Mouse (Mus musculus) heart, postnatal 0 days (tissue): Measurements from ENCODE around the gene 1110059E24Rik. TPM values are rescaled to one million over a fixed set of nuclear protein-coding genes. Genes with fewer than 3 reads are reported as not detected.

ENCODE experiments used
- ATAC-seq: fragments of 200-750 bp; cut with Nextera tagmentation; 2 replicates; pipeline ENCODE4 v1.8.0; 2017; ENCODE audit warnings: low read depth, moderate number of reproducible peaks, moderate library complexity; ENCODE audit not compliant: insufficient read depth
- DNase-seq: peaks from one replicate; pipeline ENCODE4 v3.0.0-alpha.2; 2016; ENCODE audit warnings: low spot score
- H3K27ac ChIP-seq: fragments of 300-500 bp; sonication (generic); 2 replicates; pipeline ENCODE4 v1.5.1; 2014; ENCODE audit warnings: low read depth, mild to moderate bottlenecking
- H3K27me3 ChIP-seq: fragments of 300-500 bp; sonication (generic); 2 replicates; pipeline ENCODE4 v1.6.1; 2014; ENCODE audit warnings: low read length, mixed read lengths; ENCODE audit not compliant: control insufficient read depth, insufficient read depth
- H3K36me3 ChIP-seq: fragments of 300-500 bp; sonication (generic); replicated peaks from 2 replicates; pipeline ENCODE4 v1.6.1; 2014; ENCODE audit warnings: low read length, mixed read lengths; ENCODE audit not compliant: control insufficient read depth, insufficient read depth
- H3K4me1 ChIP-seq: fragments of 300-500 bp; sonication (generic); 2 replicates; pipeline ENCODE4 v1.6.1; 2014; ENCODE audit warnings: antibody characterized with exemption; ENCODE audit not compliant: control insufficient read depth, insufficient read depth
- H3K4me2 ChIP-seq: fragments of 300-500 bp; sonication (generic); 2 replicates; pipeline ENCODE4 v1.6.1; 2014; ENCODE audit warnings: low read depth, mild to moderate bottlenecking, low read length, moderate library complexity
- H3K4me3 ChIP-seq: fragments of 300-500 bp; sonication (generic); 2 replicates; pipeline ENCODE4 v1.5.1; 2014; ENCODE audit warnings: low read depth, low read length
- H3K9ac ChIP-seq: fragments of 300-500 bp; sonication (generic); replicated peaks from 2 replicates; pipeline ENCODE4 v1.6.1; 2014; ENCODE audit warnings: low read depth, low read length, mixed read lengths
- H3K9me3 ChIP-seq: fragments of 300-500 bp; sonication (generic); replicated peaks from 2 replicates; pipeline ENCODE4 v1.6.1; 2016; ENCODE audit warnings: low read length; ENCODE audit not compliant: control insufficient read depth
- CTCF ChIP-seq: IDR thresholded peaks from 2 replicates; pipeline ENCODE4 v1.5.1; 2016; ENCODE audit warnings: antibody characterized with exemption, control low read depth, low read depth
- EP300 ChIP-seq: IDR thresholded peaks from 2 replicates; pipeline ENCODE4 v1.6.1; 2016; ENCODE audit warnings: antibody characterized with exemption, low read depth
- WGBS: fragments of 180-500 bp; shearing (Covaris S2); extraction: QIAGEN DNeasy Blood & Tissue Kit; methylation state at CpG from one replicate; pipeline ENCODE4 v1.1.7; 2014; 5-methylcytosine and 5-hydroxymethylcytosine counted together
- polyA plus RNA-seq: library from polyadenylated mRNA; unstranded; fragments of >200 nt; fragmentation: Nextera tagmentation; extraction: Ambion mirVana; gene quantifications from 2 replicates; pipeline ENCODE4 v1.2.1, GENCODE M21; 2015
- total RNA-seq: library from RNA; depleted of rRNA; stranded (reverse); fragments of >200 nt; gene quantifications from 2 replicates; pipeline ENCODE4 v1.2.3, GENCODE M21; 2014; ENCODE audit warnings: low replicate concordance

Gene 1110059E24Rik
- total and polyA plus RNA-seq, 2 experiments from 2014 or later, result 29.0 to 33.3 TPM

DNA sequence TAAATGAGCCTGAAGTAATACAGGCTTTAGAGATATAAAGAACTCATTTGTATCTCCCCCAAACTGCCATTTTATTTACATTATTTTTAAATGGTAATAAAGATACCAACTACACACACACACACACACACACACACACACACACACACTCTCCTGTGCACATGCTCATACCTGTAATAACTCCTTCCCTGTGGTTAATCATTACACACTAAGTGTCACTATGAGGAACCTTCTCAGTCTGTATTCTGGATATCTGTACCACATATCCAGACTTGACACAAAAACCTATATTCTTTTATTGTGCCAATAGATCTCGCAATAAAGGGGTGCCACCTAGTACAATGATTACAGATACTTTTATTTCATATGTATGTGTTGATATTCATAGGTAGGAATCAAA, 62.9 kb downstream of the 1110059E24Rik start:
- TF ChIP-seq CTCF (no peak), EP300 (no peak)
- no peaks in the 10 kb centered on the region for H3K27me3 ChIP-seq
- no peak overlapping the region for H3K9ac ChIP-seq
- WGBS, result 88% methylated on average over 1 of the region's 1 CpGs
- ATAC-seq (no peak), DNase-seq (no peak)
- peaks cover 6% of the 10 kb centered on the region; the same call in 1 of the 2 replicates for H3K36me3 ChIP-seq
- no peaks in the 10 kb centered on the region for H3K9me3 ChIP-seq
- H3K4me2 ChIP-seq, result no peak overlapping the region
- H3K4me3 ChIP-seq, result no peak overlapping the region
- H3K4me1 ChIP-seq, result no peaks in the 10 kb centered on the region
- H3K27ac ChIP-seq, result no peak overlapping the region

DNA sequence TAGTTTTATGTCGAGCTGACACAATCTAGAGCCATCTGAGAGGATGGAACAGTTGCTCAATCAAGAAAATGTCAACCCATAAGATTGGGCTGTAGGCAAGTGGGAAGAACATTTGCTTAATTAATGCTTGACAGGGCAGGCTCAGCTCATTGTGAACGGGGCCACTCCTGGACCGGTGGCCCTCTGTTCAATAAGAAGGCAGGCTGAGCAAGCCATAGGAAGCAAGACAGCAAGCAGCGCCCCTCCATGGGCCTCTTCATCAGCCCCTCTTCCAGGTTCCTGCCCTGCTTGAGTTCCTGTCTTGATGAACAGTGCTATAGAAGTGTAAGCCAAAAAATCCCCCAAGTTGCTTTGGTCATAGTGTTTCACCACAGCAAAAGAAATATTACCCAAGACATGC, 65.2 kb downstream of the 1110059E24Rik start:
- no peak overlapping the region for H3K4me3 ChIP-seq
- no peaks in the 10 kb centered on the region for H3K4me1 ChIP-seq
- TF ChIP-seq CTCF (no peak), EP300 (no peak)
- no peaks in the 10 kb centered on the region for H3K36me3 ChIP-seq
- no peak for DNase-seq
- no peaks in the 10 kb centered on the region for H3K9me3 ChIP-seq
- no peak overlapping the region for H3K27ac ChIP-seq
- WGBS, result 75% methylated on average over 4 of the region's 4 CpGs
- no peak overlapping the region for H3K9ac ChIP-seq
- no peak overlapping the region for H3K4me2 ChIP-seq
- no peak for ATAC-seq
- H3K27me3 ChIP-seq, result no peaks in the 10 kb centered on the region

DNA sequence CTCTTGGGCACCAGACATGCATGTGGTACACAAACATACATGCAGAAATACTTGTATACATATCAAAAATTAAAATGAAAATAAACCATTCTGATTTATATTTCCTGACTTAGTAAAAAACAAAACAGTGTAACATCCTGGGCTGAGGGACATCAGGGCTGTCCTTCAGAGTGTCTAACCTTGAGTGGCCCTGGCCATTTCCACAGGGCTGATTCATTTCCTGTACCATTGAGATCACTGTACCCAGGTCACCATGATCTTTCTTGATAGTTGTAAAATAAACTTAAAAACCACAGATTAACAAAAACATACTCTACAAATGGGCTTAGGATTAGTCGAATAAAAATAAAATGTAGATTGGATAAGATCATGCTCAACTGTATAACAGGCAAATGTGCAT, 66.2 kb downstream of the 1110059E24Rik start:
- H3K9me3 ChIP-seq, result no peaks in the 10 kb centered on the region
- H3K27me3 ChIP-seq, result no peaks in the 10 kb centered on the region
- ATAC-seq (no peak), DNase-seq (no peak)
- H3K9ac ChIP-seq, result no peak overlapping the region
- no peak for TF ChIP-seq EP300
- TF ChIP-seq CTCF, result no peak
- no peak overlapping the region for H3K4me3 ChIP-seq
- no peaks in the 10 kb centered on the region for H3K36me3 ChIP-seq
- no peaks in the 10 kb centered on the region for H3K4me1 ChIP-seq
- WGBS, result 75% methylated on average over 1 of the region's 1 CpGs
- no peak overlapping the region for H3K4me2 ChIP-seq
- H3K27ac ChIP-seq, result no peak overlapping the region

DNA sequence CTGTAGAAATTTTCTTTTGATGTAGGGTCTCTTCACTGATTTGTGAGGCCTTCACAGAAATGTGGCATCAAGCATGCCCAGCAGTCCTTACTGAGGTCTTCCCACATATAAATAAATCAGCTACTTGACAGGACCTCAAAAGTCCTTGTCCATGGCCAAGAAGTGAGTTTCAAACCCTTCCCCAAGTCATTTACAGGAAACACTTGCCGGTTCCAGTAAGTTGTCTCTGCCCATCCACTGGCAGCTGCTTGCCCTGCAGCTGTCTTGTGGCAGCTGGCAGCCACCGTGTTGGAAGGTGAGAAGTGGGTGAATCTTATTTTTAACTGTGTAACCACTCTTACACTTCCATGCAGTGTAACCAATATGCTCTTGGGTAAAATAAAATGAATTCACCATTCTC, 66.9 kb downstream of the 1110059E24Rik start:
- no peaks in the 10 kb centered on the region for H3K36me3 ChIP-seq
- ATAC-seq (no peak), DNase-seq (no peak)
- no peak overlapping the region for H3K4me3 ChIP-seq
- H3K9ac ChIP-seq, result no peak overlapping the region
- no peak overlapping the region for H3K4me2 ChIP-seq
- no peak overlapping the region for H3K27ac ChIP-seq
- H3K9me3 ChIP-seq, result no peaks in the 10 kb centered on the region
- H3K4me1 ChIP-seq, result no peaks in the 10 kb centered on the region
- H3K27me3 ChIP-seq, result no peaks in the 10 kb centered on the region
- TF ChIP-seq CTCF (no peak), EP300 (no peak)
- 61% methylated on average over 2 of the region's 2 CpGs for WGBS

DNA sequence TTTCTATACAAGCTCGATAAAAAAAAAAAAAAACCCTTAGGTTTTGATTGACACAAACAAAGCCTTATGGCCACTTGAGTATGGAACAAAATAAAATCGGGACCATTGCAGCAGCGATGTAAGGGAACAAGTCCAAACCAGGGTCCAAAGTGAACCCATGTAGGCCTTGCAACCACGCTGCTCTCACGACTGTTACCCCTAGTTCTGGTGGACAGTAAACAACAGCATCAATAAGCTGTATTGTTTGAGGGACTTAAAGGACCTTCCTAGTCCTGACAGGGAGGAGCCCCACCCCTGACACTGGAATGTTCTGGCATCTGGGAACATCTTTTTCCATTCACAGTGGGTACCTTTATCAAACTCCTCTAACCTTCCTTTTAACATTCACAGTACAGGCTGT, 68.8 kb downstream of the 1110059E24Rik start:
- no peaks in the 10 kb centered on the region for H3K27me3 ChIP-seq
- DNase-seq (no peak), ATAC-seq (no peak)

DNA sequence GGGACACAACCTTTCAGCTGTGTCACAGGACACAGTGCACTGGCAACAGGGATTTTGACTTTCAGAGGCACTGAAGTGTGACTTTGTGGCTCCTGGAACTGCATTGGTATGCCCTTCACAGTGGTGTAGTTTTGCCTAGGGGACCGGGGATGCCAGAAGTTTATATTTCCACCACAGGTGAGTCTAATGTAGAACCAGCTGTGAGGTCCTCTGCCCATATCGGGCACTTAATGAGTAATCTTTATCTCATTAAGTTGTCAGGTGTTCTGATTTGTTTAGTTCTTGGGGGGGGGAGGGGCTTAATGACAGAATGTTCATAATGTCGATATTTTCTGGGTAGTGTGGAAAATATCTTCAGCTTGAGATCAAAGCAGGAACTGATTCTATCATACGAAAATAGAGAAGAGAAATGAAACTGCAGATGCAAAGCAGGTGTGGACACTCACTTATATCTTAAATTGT, 69.2 kb downstream of the 1110059E24Rik start:
- Histone ChIP-seq H3K4me3 (no peak overlapping the region), H3K27ac (no peak overlapping the region), H3K9ac (no peak overlapping the region), H3K36me3 (no peaks in the 10 kb centered on the region), H3K4me1 (no peaks in the 10 kb centered on the region), H3K9me3 (no peaks in the 10 kb centered on the region), H3K4me2 (no peak overlapping the region), H3K27me3 (no peaks in the 10 kb centered on the region)
- 81% methylated on average over 4 of the region's 4 CpGs for WGBS
- no peak for ATAC-seq
- no peak for DNase-seq
- TF ChIP-seq CTCF, result no peak
- TF ChIP-seq EP300, result no peak

More for the DNA sequence above, 68.8 kb downstream of the 1110059E24Rik start:
- 77% methylated on average over 5 of the region's 5 CpGs for WGBS
- Histone ChIP-seq H3K27ac (no peak overlapping the region), H3K9me3 (no peaks in the 10 kb centered on the region), H3K36me3 (no peaks in the 10 kb centered on the region), H3K4me1 (no peaks in the 10 kb centered on the region), H3K4me3 (no peak overlapping the region), H3K9ac (no peak overlapping the region), H3K4me2 (no peak overlapping the region)
- no peak for TF ChIP-seq EP300
- TF ChIP-seq CTCF, result no peak
